In the genomic region with DNA sequence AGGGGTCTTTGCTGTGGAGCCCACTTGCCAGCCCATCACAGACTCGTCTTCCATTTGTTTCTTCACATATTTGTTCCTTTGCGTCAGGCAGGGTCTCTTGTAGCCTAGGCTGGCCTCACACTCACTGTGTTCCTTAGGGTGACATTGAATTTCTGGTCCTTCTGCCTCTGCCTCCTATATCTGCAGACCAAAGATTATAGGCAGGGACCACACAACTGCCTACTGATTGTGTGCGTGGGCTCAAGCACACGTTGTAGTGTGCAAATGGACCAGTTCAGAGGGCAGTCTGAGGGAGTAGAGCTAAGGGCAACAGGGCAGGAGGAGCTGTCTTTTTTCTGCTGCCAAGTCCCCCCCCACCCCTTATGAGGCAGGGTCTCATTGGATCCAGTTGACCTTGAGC, we compare ENCODE assay signal across 19 mouse cellular contexts. TPM values are rescaled to one million over a fixed set of nuclear protein-coding genes. Genes with fewer than 3 reads are reported as not detected.
DNase-seq lines count a peak whose midpoint lies in the region; ATAC-seq and TF ChIP-seq lines count a peak whose summit lies in the region.
"Had no signal": no experiment of that assay in that cellular context is flagged by ENCODE, and none has a peak within 500 bp of the region (broad histone marks: within the 10 kb centered on the region; RNA-seq: fewer than 3 reads in every experiment).

No protein-coding gene starts in this region.

- peak overlapping the region; percentile 76 for H3K9ac ChIP-seq in liver, embryonic 14.5 days (replicated peaks)
- H3K9ac ChIP-seq: embryonic facial prominence, embryonic 15.5 days; forebrain, embryonic 12.5 days; hindbrain, embryonic 14.5 days; limb, embryonic 13.5 days; midbrain, embryonic 13.5 days had no signal

- 30% methylated on average over 4 of the region's 4 CpGs for WGBS in liver, embryonic 14.5 days (ENCODE audit: insufficient replicate concordance)

- H3K36me3 ChIP-seq in E14TG2a.4 (ENCODE audit: insufficient read depth, low read length), result peaks cover 57% of the 10 kb centered on the region
- H3K36me3 ChIP-seq in liver, embryonic 14.5 days (replicated peaks; ENCODE audit: control insufficient read depth, insufficient read depth, low read depth), result no peaks in the 10 kb centered on the region
- H3K36me3 ChIP-seq: embryonic facial prominence, embryonic 15.5 days; forebrain, embryonic 12.5 days; limb, embryonic 13.5 days; midbrain, embryonic 13.5 days had no signal

- peak overlapping the region; percentile 72 for H3K27ac ChIP-seq in liver, embryonic 14.5 days
- H3K27ac ChIP-seq: embryonic facial prominence, embryonic 15.5 days; forebrain, embryonic 12.5 days; hindbrain, embryonic 14.5 days; limb, embryonic 13.5 days; midbrain, embryonic 13.5 days had no signal

- no peak for TF ChIP-seq CTCF in E14TG2a.4 (conservative IDR thresholded peaks at IDR 0.05; ENCODE audit: low read length)
- no peak for TF ChIP-seq CTCF in liver, embryonic 14.5 days (IDR thresholded peaks at IDR 0.05; ENCODE audit: low read depth)

- H3K27me3 ChIP-seq in E14TG2a.4 (ENCODE audit: insufficient read depth, low read length), result no peaks in the 10 kb centered on the region
- H3K27me3 ChIP-seq in liver, embryonic 14.5 days (ENCODE audit: control insufficient read depth, insufficient read depth, low read length), result no peaks in the 10 kb centered on the region
- H3K27me3 ChIP-seq: embryonic facial prominence, embryonic 15.5 days; forebrain, embryonic 12.5 days; midbrain, embryonic 13.5 days had no signal

- 0 out of 2 replicates have a peak, but pooled peaks have one; percentile 3 for ATAC-seq in cerebellum, adult (ENCODE audit: insufficient number of reproducible peaks, low FRiP score, low TSS enrichment)
- ATAC-seq in erythroblast, adult 5-6 weeks (replicated peaks; ENCODE audit: low FRiP score, poor library complexity, severe bottlenecking), result peak; percentile 70
- ATAC-seq in liver, embryonic 14.5 days (ENCODE audit: insufficient read depth), result peak; percentile 55

- no peak for DNase-seq in cerebellum, postnatal 25 days
- peak in 1 of 3 experiments; percentile 61 for DNase-seq in liver, embryonic 14.5 days (ENCODE audit: low read depth in 3 of 3, low spot score in 3 of 3)
- no peak for DNase-seq in ovary, postnatal 36 days (ENCODE audit: low spot score)
- no peak for DNase-seq in urinary bladder, postnatal 36 days (ENCODE audit: low spot score in 2 of 2)
- no peak for DNase-seq in frontal cortex, postnatal 14 days (ENCODE audit: low spot score in 2 of 2)
- DNase-seq: adrenal gland, postnatal 36 days; heart, postnatal 36 days; right cerebral cortex, postnatal 14 days; spleen, adult 18-20 months; thymus, postnatal 36 days had no signal

- H3K4me1 ChIP-seq in E14TG2a.4 (replicated peaks; ENCODE audit: low read depth, low read length), result peaks cover 92% of the 10 kb centered on the region
- H3K4me1 ChIP-seq in liver, embryonic 14.5 days (replicated peaks; ENCODE audit: control insufficient read depth in 2 of 2, insufficient read depth in 2 of 2, low read length in 1 of 2), result peaks cover 52 to 57% of the 10 kb centered on the region in 2 experiments
- H3K4me1 ChIP-seq: embryonic facial prominence, embryonic 15.5 days; forebrain, embryonic 12.5 days; limb, embryonic 13.5 days had no signal

- peak overlapping the region; percentile 80 for H3K4me2 ChIP-seq in liver, embryonic 14.5 days (ENCODE audit: low read depth)
- H3K4me2 ChIP-seq: embryonic facial prominence, embryonic 15.5 days; forebrain, embryonic 12.5 days; hindbrain, embryonic 14.5 days; limb, embryonic 13.5 days; midbrain, embryonic 13.5 days had no signal

- H3K4me3 ChIP-seq in E14TG2a.4 (replicated peaks; ENCODE audit: low read length), result peak overlapping the region; percentile 60
- peak overlapping the region in 1 of 2 experiments; percentile 10; a peak in 2 of 4 replicates for H3K4me3 ChIP-seq in liver, embryonic 14.5 days (ENCODE audit: insufficient read depth in 1 of 2, low read depth in 2 of 2, low read length in 2 of 2)
- H3K4me3 ChIP-seq: embryonic facial prominence, embryonic 15.5 days; forebrain, embryonic 12.5 days; limb, embryonic 13.5 days; midbrain, embryonic 13.5 days; myocyte had no signal

- no peaks in the 10 kb centered on the region for H3K9me3 ChIP-seq in E14TG2a.4 (ENCODE audit: low read length)
- no peaks in the 10 kb centered on the region for H3K9me3 ChIP-seq in liver, embryonic 14.5 days (ENCODE audit: control insufficient read depth, low read length)
- H3K9me3 ChIP-seq: embryonic facial prominence, embryonic 15.5 days; forebrain, embryonic 12.5 days; limb, embryonic 13.5 days; midbrain, embryonic 13.5 days had no signal

- TF ChIP-seq EP300 in liver, embryonic 14.5 days (IDR thresholded peaks at IDR 0.05; ENCODE audit: low read depth), result peak; percentile 58

RNA-seq across cellular contexts. Expression of gene Usp7, which starts 24.0 kb away (rescaled TPM):
- total RNA-seq in erythroblast, adult 5-6 weeks (2015; ENCODE audit: low replicate concordance), result 545 and 592 TPM in 2 replicates
- 1,042 and 1,164 TPM in 2 replicates for total RNA-seq in erythroblast, adult 5-6 weeks (2017; ENCODE audit: low replicate concordance)
- 37.6 and 57.5 TPM in 2 replicates for polyA plus RNA-seq in liver, embryonic 14.5 days (2012; rRNA removed)
- 35.5 and 41.9 TPM in 2 replicates for polyA plus RNA-seq in liver, embryonic 14.5 days (2014; fragmentation: Nextera tagmentation; extraction: Ambion mirVana)

Comparison
In these comparisons a context has a peak if more than half of its experiments do, and no peak if none do; other contexts are left out.
1. ATAC-seq: peak in every context shown above with its lines; median percentile 70 in erythroblast, adult 5-6 weeks; 55 in liver, embryonic 14.5 days; 3 in cerebellum, adult.